Mouse (Mus musculus) embryo, embryonic 11 days (tissue): ENCODE data around the gene Scgb2b11.
"Not testable (repeated sequence)": the region's sequence is repeated elsewhere in the genome, so short reads cannot be mapped to it uniquely, and the experiment has no call there.

Source experiments
- DNase-seq: peaks from one replicate; pipeline ENCODE4 v3.0.0-alpha.2; 2015

Scgb2b11 gene

DNA sequence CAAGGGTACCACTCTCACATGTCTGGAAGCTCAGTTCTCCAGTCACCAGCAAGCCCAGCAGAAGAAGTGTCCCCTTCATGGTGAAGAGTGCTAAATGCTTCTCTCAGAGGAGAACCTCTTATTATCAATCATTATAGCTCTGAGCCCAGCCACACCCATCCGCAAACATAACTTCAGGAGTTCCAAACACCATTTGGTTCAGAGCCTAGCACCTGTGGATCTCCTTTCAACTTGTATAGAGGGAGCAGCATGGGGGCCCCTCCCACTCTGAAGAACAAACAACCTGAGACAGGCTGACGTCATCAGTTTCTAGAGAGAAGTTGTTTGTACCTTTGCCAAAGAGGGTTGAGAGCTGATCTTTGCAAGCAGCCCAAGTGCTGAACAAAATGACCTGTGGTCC lies at the start of gene Scgb2b11:
Gene Scgb2b11 (minus strand): TSS at position 101 of the 400 bp plus-strand sequence.
- not testable (repeated sequence) for DNase-seq

DNA sequence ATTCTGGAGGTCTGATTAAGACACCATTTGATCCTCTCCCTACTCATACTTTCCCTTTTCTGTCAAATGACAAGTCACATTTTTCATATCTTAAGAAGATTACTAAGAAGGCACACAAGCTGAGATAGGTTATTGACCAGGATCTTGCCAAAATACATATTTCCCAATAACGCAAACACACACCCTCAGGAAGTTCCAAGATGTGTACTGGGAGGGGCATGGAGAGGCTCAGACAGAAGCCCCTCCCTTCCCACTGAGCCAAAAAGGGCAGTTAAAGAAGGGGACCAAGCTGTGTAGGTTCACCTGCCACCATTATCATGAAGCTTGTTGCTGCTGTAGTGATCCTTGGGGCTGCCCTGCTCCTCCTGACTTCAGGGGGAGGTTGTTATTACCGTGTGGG lies 11.6 kb upstream of the Scgb2b11 start, which contains the start of gene Scgb1b11:
Gene Scgb1b11 (plus strand): TSS at position 301 of the 400 bp plus-strand sequence.
- not testable (repeated sequence) for DNase-seq
